Mouse (Mus musculus) liver, embryonic 11.5 days (tissue): Measurements from ENCODE around the gene Ankrd44. TPM values are rescaled to one million over a fixed set of nuclear protein-coding genes. Genes with fewer than 3 reads are reported as not detected.

ENCODE experiments used
- ATAC-seq: fragments of 200-750 bp; cut with Nextera tagmentation; replicated peaks from 2 replicates; pipeline ENCODE4 v1.8.0; 2017; ENCODE audit warnings: moderate number of reproducible peaks, mild to moderate bottlenecking, moderate TSS enrichment, moderate library complexity; ENCODE audit not compliant: low FRiP score
- DNase-seq: peaks from one replicate; pipeline ENCODE4 v3.0.0-alpha.2; 2017; ENCODE audit warnings: low spot score
- H3K27ac ChIP-seq: fragments of 300-500 bp; sonication (generic); 2 replicates; pipeline ENCODE4 v1.5.1; 2014; ENCODE audit warnings: mild to moderate bottlenecking, low read depth, low read length, control low read depth
- H3K27me3 ChIP-seq: fragments of 300-500 bp; sonication (generic); replicated peaks from 2 replicates; pipeline ENCODE4 v1.6.1; 2014; ENCODE audit warnings: low read length, mixed read lengths; ENCODE audit not compliant: control insufficient read depth, insufficient read depth
- H3K36me3 ChIP-seq: fragments of 300-500 bp; sonication (generic); 2 replicates; pipeline ENCODE4 v1.6.1; 2014; ENCODE audit warnings: mild to moderate bottlenecking, low read length, moderate library complexity, mixed read lengths; ENCODE audit not compliant: control insufficient read depth, insufficient read depth
- H3K4me1 ChIP-seq: fragments of 300-500 bp; sonication (generic); replicated peaks from 2 replicates; pipeline ENCODE4 v1.6.1; 2014; ENCODE audit warnings: low read length, mixed read lengths; ENCODE audit not compliant: control insufficient read depth, insufficient read depth
- H3K4me2 ChIP-seq: fragments of 300-500 bp; sonication (generic); 2 replicates; pipeline ENCODE4 v1.6.1; 2014; ENCODE audit warnings: mild to moderate bottlenecking, control low read depth, moderate library complexity
- H3K4me3 ChIP-seq: fragments of 300-500 bp; sonication (generic); 2 replicates; pipeline ENCODE4 v1.5.1; 2014; ENCODE audit warnings: low read depth, low read length, control low read depth
- H3K9ac ChIP-seq: fragments of 300-500 bp; sonication (generic); 2 replicates; pipeline ENCODE4 v1.6.1; 2014; ENCODE audit warnings: low read depth, low read length, control low read depth
- H3K9me3 ChIP-seq: fragments of 300-500 bp; sonication (generic); 2 replicates; pipeline ENCODE4 v1.6.1; 2016; ENCODE audit warnings: low read length, inconsistent platforms, mixed read lengths; ENCODE audit not compliant: control insufficient read depth
- WGBS: fragments of 180-500 bp; shearing (Covaris S2); extraction: QIAGEN DNeasy Blood & Tissue Kit; methylation state at CpG from one replicate; pipeline ENCODE4 v1.1.7; 2014; 5-methylcytosine and 5-hydroxymethylcytosine counted together
- polyA plus RNA-seq: library from polyadenylated mRNA; unstranded; fragments of >200 nt; fragmentation: Nextera tagmentation; extraction: Ambion mirVana; gene quantifications from 2 replicates; pipeline ENCODE4 v1.2.1, GENCODE M21; 2014

Ankrd44 gene
- polyA plus RNA-seq, 1 experiment from 2014 or later: 11.8 TPM

DNA sequence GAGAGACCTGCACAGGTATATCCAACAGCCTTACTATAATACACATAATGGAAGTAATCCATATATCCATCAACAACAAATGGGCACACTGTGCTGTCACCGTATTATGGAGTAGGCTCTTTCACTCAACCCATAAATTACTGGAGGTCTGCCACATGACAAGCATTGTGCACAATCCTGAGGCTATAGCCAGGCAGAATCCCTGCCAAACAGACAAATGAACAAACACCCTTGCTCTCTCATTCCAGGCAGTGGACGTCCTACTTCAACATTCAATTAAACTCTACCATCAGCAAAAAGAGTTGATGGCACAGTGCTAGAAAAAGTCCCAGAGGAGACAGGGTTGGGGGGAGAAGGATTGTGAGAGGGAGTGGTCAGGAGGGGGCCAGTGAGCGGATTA, 124.9 kb downstream of the Ankrd44 start:
- H3K4me2 ChIP-seq: no peak overlapping the region
- no peaks in the 10 kb centered on the region for H3K36me3 ChIP-seq
- WGBS: 79% methylated on average over 2 of the region's 3 CpGs
- H3K9me3 ChIP-seq: no peaks in the 10 kb centered on the region
- ATAC-seq: no peak
- no peaks in the 10 kb centered on the region for H3K27me3 ChIP-seq
- H3K9ac ChIP-seq: no peak overlapping the region
- H3K4me3 ChIP-seq: no peak overlapping the region
- DNase-seq: no peak
- H3K4me1 ChIP-seq: no peaks in the 10 kb centered on the region
- H3K27ac ChIP-seq: no peak overlapping the region

DNA sequence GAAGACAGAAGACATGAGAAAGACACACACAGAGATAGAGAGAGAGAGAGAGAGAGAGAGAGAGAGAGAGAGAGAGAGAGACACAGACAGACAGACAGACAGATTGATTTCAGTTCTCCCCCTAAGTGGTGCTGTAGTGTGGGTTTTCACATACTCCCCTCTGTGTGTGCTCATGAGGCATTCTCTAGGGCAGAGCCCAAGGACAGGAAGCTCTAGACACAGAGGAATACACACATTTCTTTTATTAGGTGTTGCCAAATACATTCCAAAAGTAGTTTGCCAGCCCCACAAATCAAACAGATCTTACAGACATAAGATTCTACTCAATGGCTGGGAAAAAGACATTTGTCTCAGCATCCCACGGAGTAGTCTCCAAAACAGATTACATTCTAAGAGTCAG, 126.8 kb downstream of the Ankrd44 start:
- no peak overlapping the region for H3K4me3 ChIP-seq
- H3K4me2 ChIP-seq: no peak overlapping the region
- H3K27ac ChIP-seq: no peak overlapping the region
- no peak for DNase-seq
- H3K27me3 ChIP-seq: no peaks in the 10 kb centered on the region
- H3K4me1 ChIP-seq: no peaks in the 10 kb centered on the region
- no peak overlapping the region for H3K9ac ChIP-seq
- WGBS: 82% methylated on average over 1 of the region's 1 CpGs
- ATAC-seq: no peak
- H3K9me3 ChIP-seq: no peaks in the 10 kb centered on the region
- no peaks in the 10 kb centered on the region for H3K36me3 ChIP-seq

GRCm38 (mm10) chr1:54798415-54798814, 127.8 kb downstream of the Ankrd44 start:
- Histone ChIP-seq H3K4me3 (no peak overlapping the region), H3K9me3 (no peaks in the 10 kb centered on the region), H3K4me1 (no peaks in the 10 kb centered on the region), H3K4me2 (no peak overlapping the region), H3K36me3 (no peaks in the 10 kb centered on the region), H3K9ac (no peak overlapping the region), H3K27me3 (no peaks in the 10 kb centered on the region), H3K27ac (no peak overlapping the region)
- no peak for DNase-seq
- no peak for ATAC-seq
- WGBS: 44% methylated on average over 3 of the region's 3 CpGs

DNA sequence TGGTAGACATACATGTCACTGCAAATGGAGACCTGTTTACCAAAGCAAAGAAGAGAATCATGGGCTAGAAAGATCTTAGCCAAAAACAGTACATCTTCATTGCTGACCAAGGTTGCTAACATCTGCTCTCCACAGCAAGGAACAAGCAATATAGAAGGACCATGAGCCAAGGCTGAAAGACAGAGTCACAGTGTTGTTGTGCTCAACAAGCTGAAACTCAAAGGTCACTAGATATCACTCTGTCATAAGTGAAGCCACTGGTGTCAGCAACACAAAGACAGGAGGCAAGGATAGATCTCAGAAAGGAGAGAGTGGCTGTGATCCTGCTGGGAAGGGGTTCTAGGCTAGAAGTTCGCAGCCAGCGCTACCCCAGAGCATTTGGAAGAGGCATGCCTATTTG, 131.5 kb downstream of the Ankrd44 start:
- no peaks in the 10 kb centered on the region for H3K27me3 ChIP-seq
- ATAC-seq (no peak), DNase-seq (no peak)
- WGBS: 94% methylated on average over 2 of the region's 2 CpGs
- no peak overlapping the region for H3K4me3 ChIP-seq
- H3K4me1 ChIP-seq: no peaks in the 10 kb centered on the region
- H3K27ac ChIP-seq: no peak overlapping the region
- H3K36me3 ChIP-seq: no peaks in the 10 kb centered on the region
- no peak overlapping the region for H3K9ac ChIP-seq
- H3K4me2 ChIP-seq: no peak overlapping the region
- no peaks in the 10 kb centered on the region for H3K9me3 ChIP-seq

DNA sequence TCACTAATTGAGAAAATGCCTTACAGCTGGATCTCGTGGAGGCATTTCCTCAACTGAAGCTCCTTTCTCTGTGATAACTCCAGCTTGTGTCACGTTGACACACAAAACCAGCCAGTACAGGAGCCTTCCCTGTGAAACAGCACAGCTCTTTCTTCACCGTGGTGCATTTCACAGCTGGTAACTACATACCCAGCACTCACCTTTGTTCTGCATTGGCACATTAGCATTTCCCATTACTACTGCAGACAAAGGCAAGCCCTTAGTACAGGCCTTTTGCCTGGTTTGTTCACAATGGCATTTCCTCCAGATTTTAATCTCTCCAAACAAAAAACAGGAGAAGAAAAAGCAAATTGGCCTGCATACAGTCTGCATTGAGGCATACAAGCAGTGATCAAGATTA, 134.8 kb downstream of the Ankrd44 start:
- H3K9me3 ChIP-seq: no peaks in the 10 kb centered on the region
- no peaks in the 10 kb centered on the region for H3K27me3 ChIP-seq
- ATAC-seq (no peak), DNase-seq (no peak)
- 73% methylated on average over 3 of the region's 3 CpGs for WGBS
- no peaks in the 10 kb centered on the region for H3K4me1 ChIP-seq
- H3K27ac ChIP-seq: no peak overlapping the region
- no peak overlapping the region for H3K4me3 ChIP-seq
- no peak overlapping the region for H3K9ac ChIP-seq
- H3K36me3 ChIP-seq: no peaks in the 10 kb centered on the region
- no peak overlapping the region for H3K4me2 ChIP-seq

DNA sequence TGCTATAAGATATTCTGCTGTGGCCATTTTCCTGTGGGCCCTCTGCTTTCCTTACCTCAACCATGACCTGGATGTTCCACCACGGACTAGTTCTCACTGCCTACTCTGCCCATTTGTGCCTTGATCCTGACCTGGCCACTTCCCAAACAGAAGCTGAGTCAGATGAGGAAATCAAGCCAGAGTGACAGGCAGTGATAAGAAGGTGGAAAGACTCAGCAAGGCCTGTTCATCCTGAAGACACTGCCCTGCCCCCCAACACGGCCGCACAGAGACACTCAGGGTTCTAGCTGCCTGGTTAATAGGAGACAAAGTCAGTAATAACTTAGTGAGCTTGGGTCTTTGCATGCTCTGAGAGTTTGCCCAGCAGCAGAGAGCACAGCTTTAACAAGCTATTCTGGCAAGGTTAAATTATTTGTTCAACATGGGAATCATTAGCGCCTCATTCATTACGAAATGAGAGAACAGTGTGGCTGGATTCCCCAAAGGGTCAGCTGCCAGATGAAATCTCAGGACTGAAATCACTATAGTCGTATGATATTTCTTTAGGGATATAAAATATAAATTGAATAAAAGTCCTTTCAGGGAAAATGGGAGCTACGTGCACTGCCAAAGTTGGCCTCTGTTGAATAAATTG, 136.7 kb downstream of the Ankrd44 start:
- Histone ChIP-seq H3K36me3 (no peaks in the 10 kb centered on the region), H3K27ac (no peak overlapping the region), H3K9ac (no peak overlapping the region), H3K4me2 (no peak overlapping the region), H3K4me1 (no peaks in the 10 kb centered on the region), H3K27me3 (no peaks in the 10 kb centered on the region), H3K4me3 (no peak overlapping the region), H3K9me3 (no peaks in the 10 kb centered on the region)
- WGBS: 52% methylated on average over 7 of the region's 7 CpGs
- no peak for ATAC-seq
- DNase-seq: no peak

DNA sequence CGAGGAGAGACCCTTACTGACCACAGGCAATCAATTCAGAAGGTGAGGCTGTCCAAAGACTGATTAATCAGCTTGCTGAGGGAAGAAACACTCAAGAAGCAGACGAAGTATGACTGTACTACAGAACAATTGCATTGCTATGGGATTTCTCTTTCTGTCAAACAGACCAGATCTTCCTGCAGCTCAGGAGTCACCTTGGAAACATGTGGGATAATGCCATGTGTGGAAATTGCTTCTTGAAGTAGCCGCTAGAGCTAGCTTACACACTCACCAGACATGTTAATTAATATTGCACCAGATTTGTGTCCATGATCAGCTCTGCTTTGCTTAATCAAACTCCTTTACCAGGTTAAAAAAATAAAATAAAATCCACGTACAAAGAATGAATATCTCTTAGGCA, 137.8 kb downstream of the Ankrd44 start:
- Histone ChIP-seq H3K27ac (no peak overlapping the region), H3K4me1 (no peaks in the 10 kb centered on the region), H3K36me3 (no peaks in the 10 kb centered on the region), H3K27me3 (no peaks in the 10 kb centered on the region), H3K4me2 (no peak overlapping the region), H3K4me3 (no peak overlapping the region), H3K9me3 (no peaks in the 10 kb centered on the region), H3K9ac (no peak overlapping the region)
- ATAC-seq: no peak
- WGBS: 65% methylated on average over 4 of the region's 4 CpGs
- DNase-seq: no peak

GRCm38 (mm10) chr1:54778151-54778550, 148.0 kb downstream of the Ankrd44 start:
- H3K4me2 ChIP-seq: no peak overlapping the region
- H3K9me3 ChIP-seq: no peaks in the 10 kb centered on the region
- H3K27ac ChIP-seq: no peak overlapping the region
- H3K4me1 ChIP-seq: no peaks in the 10 kb centered on the region
- 82% methylated on average over 6 of the region's 6 CpGs for WGBS
- ATAC-seq: no peak
- H3K36me3 ChIP-seq: no peaks in the 10 kb centered on the region
- H3K27me3 ChIP-seq: no peaks in the 10 kb centered on the region
- H3K9ac ChIP-seq: no peak overlapping the region
- H3K4me3 ChIP-seq: no peak overlapping the region
- no peak for DNase-seq

GRCm38 (mm10) chr1:54777104-54777503, 149.1 kb downstream of the Ankrd44 start:
- Histone ChIP-seq H3K27me3 (no peaks in the 10 kb centered on the region), H3K4me2 (no peak overlapping the region), H3K27ac (no peak overlapping the region), H3K4me3 (no peak overlapping the region), H3K4me1 (no peaks in the 10 kb centered on the region), H3K9ac (no peak overlapping the region), H3K36me3 (no peaks in the 10 kb centered on the region), H3K9me3 (no peaks in the 10 kb centered on the region)
- WGBS: 73% methylated on average over 6 of the region's 6 CpGs
- no peak for ATAC-seq
- DNase-seq: no peak
